9 mouse cellular contexts compared by ENCODE assay signal in the genomic region with DNA sequence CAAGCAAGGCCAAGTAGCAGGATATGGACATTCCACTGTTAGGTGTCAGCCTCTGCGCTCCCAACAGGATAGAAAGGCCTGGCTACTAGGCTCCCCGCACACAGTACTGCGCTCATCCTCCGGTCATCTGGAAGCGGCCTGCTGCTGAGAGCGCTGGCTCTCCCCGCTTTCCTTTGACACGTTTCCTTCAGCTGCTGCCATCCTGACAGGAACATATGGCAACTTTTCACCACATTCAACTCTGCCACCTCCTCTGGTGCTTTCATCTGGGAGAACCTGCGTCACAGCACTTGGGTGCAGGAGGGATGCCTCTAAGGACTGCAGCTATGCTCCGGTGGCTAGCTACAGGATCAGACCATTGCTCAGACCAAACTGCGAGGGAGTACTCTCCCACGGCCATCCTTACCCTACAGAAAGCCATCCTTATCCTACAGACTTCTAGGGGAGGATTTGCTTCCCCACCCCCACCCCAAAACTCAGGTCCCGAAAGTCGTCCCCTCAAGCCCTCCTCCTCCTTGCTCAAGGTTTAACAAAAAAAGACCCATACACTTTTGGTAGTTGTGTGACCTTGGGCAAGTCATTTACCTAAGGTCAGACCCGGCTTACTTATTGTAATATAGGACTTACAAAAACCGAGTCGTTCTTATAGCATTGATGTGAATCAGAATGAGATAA. TPM values are rescaled to one million over a fixed set of nuclear protein-coding genes. Genes with fewer than 3 reads are reported as not detected.
DNase-seq lines count a peak whose midpoint lies in the region; ATAC-seq and TF ChIP-seq lines count a peak whose summit lies in the region.
"Had no signal": no experiment of that assay in that cellular context is flagged by ENCODE, and none has a peak within 500 bp of the region (broad histone marks: within the 10 kb centered on the region; RNA-seq: fewer than 3 reads in every experiment).

No protein-coding gene starts in this region.

- WGBS in forebrain, embryonic 12.5 days = 6% methylated on average over 17 of the region's 17 CpGs
- WGBS in hindbrain, postnatal 0 days = 10% methylated on average over 17 of the region's 17 CpGs
- WGBS in liver, embryonic 15.5 days (ENCODE audit: insufficient replicate concordance) = 6% methylated on average over 17 of the region's 17 CpGs
- 22% methylated on average over 17 of the region's 17 CpGs for WGBS in small intestine, adult 2 months

- no peak overlapping the region for H3K9ac ChIP-seq in ES-Bruce4 (ENCODE audit: low read depth, poor library complexity, severe bottlenecking)
- H3K9ac ChIP-seq in forebrain, embryonic 12.5 days = peak overlapping the region; percentile 52
- no peak overlapping the region for H3K9ac ChIP-seq in hindbrain, postnatal 0 days (replicated peaks; ENCODE audit: low read length)
- no peak overlapping the region for H3K9ac ChIP-seq in liver, embryonic 15.5 days

- no peak for TF ChIP-seq EP300 in ES-Bruce4 (IDR thresholded peaks at IDR 0.05; ENCODE audit: insufficient read depth, low read depth, low read length)

- DNase-seq in adrenal gland, postnatal 36 days = peak; percentile 15 to 51
- DNase-seq in hindbrain, postnatal 0 days (ENCODE audit: low spot score) = peak; percentile 12
- no peak for DNase-seq in thymus, postnatal 10 days (ENCODE audit: low spot score in 2 of 2)

- H3K4me2 ChIP-seq in forebrain, embryonic 12.5 days = peak overlapping the region; percentile 88
- peak overlapping the region; percentile 80 for H3K4me2 ChIP-seq in hindbrain, postnatal 0 days (ENCODE audit: low read depth, low read length)
- H3K4me2 ChIP-seq in liver, embryonic 15.5 days = peak overlapping the region; percentile 79

- TF ChIP-seq POLR2A in ES-Bruce4 (IDR thresholded peaks at IDR 0.05; ENCODE audit: insufficient read depth, low read length) = no peak
- no peak for TF ChIP-seq POLR2A in small intestine, adult 2 months (IDR thresholded peaks at IDR 0.05; ENCODE audit: low read depth, low read length)

- H3K4me1 ChIP-seq in ES-Bruce4 (ENCODE audit: control insufficient read depth, insufficient read depth, low read length) = no peaks in the 10 kb centered on the region
- peaks cover 35% of the 10 kb centered on the region for H3K4me1 ChIP-seq in forebrain, embryonic 12.5 days
- H3K4me1 ChIP-seq in hindbrain, postnatal 0 days (ENCODE audit: insufficient read depth, low read length) = peaks cover 6% of the 10 kb centered on the region; the same call in 1 of the 2 replicates
- H3K4me1 ChIP-seq in liver, embryonic 15.5 days (replicated peaks) = peaks cover 11% of the 10 kb centered on the region; the same call in 1 of the 2 replicates
- no peaks in the 10 kb centered on the region; the same call in 1 of the 2 replicates for H3K4me1 ChIP-seq in small intestine, adult 2 months (ENCODE audit: control insufficient read depth, insufficient read depth, insufficient read length, low read length)

- ATAC-seq in forebrain, embryonic 12.5 days (ENCODE audit: low FRiP score) = no peak
- ATAC-seq in hindbrain, postnatal 0 days = no peak
- no peak for ATAC-seq in liver, embryonic 15.5 days (ENCODE audit: insufficient read depth)
- ATAC-seq in monocyte, adult 5-6 weeks (replicated peaks; ENCODE audit: insufficient number of reproducible peaks, low FRiP score, low TSS enrichment, poor library complexity, severe bottlenecking) = no peak

- no peak overlapping the region for H3K27ac ChIP-seq in ES-Bruce4 (ENCODE audit: insufficient read depth, low read length)
- H3K27ac ChIP-seq in forebrain, embryonic 12.5 days = no peak overlapping the region
- no peak overlapping the region for H3K27ac ChIP-seq in hindbrain, postnatal 0 days
- no peak overlapping the region for H3K27ac ChIP-seq in liver, embryonic 15.5 days (replicated peaks)
- no peak overlapping the region; the same call in 1 of the 2 replicates for H3K27ac ChIP-seq in small intestine, adult 2 months (ENCODE audit: insufficient read depth, low read depth, low read length)

- TF ChIP-seq CTCF in ES-Bruce4 (IDR thresholded peaks at IDR 0.05; ENCODE audit: low read depth, low read length) = no peak
- TF ChIP-seq CTCF in hindbrain, postnatal 0 days (IDR thresholded peaks at IDR 0.05; ENCODE audit: low read depth) = no peak
- no peak for TF ChIP-seq CTCF in small intestine, adult 2 months (IDR thresholded peaks at IDR 0.05; ENCODE audit: extremely low read depth, insufficient read length, insufficient replicate concordance, low read depth, low read length)

- no peaks in the 10 kb centered on the region for H3K27me3 ChIP-seq in ES-Bruce4 (ENCODE audit: control insufficient read depth, insufficient read depth, low read length, poor library complexity, severe bottlenecking)
- H3K27me3 ChIP-seq in forebrain, embryonic 12.5 days = no peaks in the 10 kb centered on the region
- H3K27me3 ChIP-seq in hindbrain, postnatal 0 days (ENCODE audit: insufficient read depth, low read length) = no peaks in the 10 kb centered on the region
- H3K27me3 ChIP-seq in liver, embryonic 15.5 days = peaks cover 57% of the 10 kb centered on the region
- no peaks in the 10 kb centered on the region for H3K27me3 ChIP-seq in small intestine, adult 2 months (ENCODE audit: control insufficient read depth, insufficient read depth, low read length)

- no peaks in the 10 kb centered on the region for H3K9me3 ChIP-seq in ES-Bruce4 (replicated peaks; ENCODE audit: control insufficient read depth, insufficient read depth, low read length, poor library complexity, severe bottlenecking)
- no peaks in the 10 kb centered on the region for H3K9me3 ChIP-seq in forebrain, embryonic 12.5 days
- H3K9me3 ChIP-seq in hindbrain, postnatal 0 days (ENCODE audit: low read length) = no peaks in the 10 kb centered on the region
- H3K9me3 ChIP-seq in liver, embryonic 15.5 days (replicated peaks) = no peaks in the 10 kb centered on the region

- peak overlapping the region; percentile 17 for H3K4me3 ChIP-seq in ES-Bruce4 (ENCODE audit: low read depth, low read length)
- peak overlapping the region; percentile 81 for H3K4me3 ChIP-seq in forebrain, embryonic 12.5 days (replicated peaks)
- H3K4me3 ChIP-seq in hindbrain, postnatal 0 days (ENCODE audit: low read length) = peak overlapping the region; percentile 59
- peak overlapping the region; percentile 64 for H3K4me3 ChIP-seq in liver, embryonic 15.5 days (replicated peaks)
- H3K4me3 ChIP-seq in small intestine, adult 2 months (ENCODE audit: low read depth, low read length) = peak overlapping the region; percentile 72

- H3K36me3 ChIP-seq in ES-Bruce4 (ENCODE audit: control insufficient read depth, insufficient read depth, low read length, poor library complexity, severe bottlenecking) = no peaks in the 10 kb centered on the region
- H3K36me3 ChIP-seq in forebrain, embryonic 12.5 days (replicated peaks) = no peaks in the 10 kb centered on the region
- no peaks in the 10 kb centered on the region for H3K36me3 ChIP-seq in hindbrain, postnatal 0 days (ENCODE audit: insufficient read depth, low read length)
- H3K36me3 ChIP-seq in liver, embryonic 15.5 days (replicated peaks) = no peaks in the 10 kb centered on the region
- no peaks in the 10 kb centered on the region for H3K36me3 ChIP-seq in small intestine, adult 2 months (ENCODE audit: control insufficient read depth, insufficient read depth, low read length)

RNA-seq across cellular contexts. Expression of a gene that starts 2.0 kb away (rescaled TPM):
- polyA plus RNA-seq in ES-Bruce4 (2011; ENCODE audit: insufficient read depth, insufficient read length, low read depth, missing spikeins) = 22.4 and 26.2 TPM in 2 replicates
- 10 to 100 TPM; 12.6 to 41.2 TPM for total RNA-seq in adrenal gland, postnatal 36 days (2021)
- 45.5 and 52.2 TPM in 2 replicates for polyA plus RNA-seq in forebrain, embryonic 12.5 days (2016; fragmentation: Nextera tagmentation; extraction: Ambion mirVana)
- 36.9 and 44.5 TPM in 2 replicates for total RNA-seq in hindbrain, postnatal 0 days (2014; rRNA removed)
- polyA plus RNA-seq in hindbrain, postnatal 0 days (2015; fragmentation: Nextera tagmentation; extraction: Ambion mirVana) = 21.4 and 23.0 TPM in 2 replicates
- polyA plus RNA-seq in liver, embryonic 15.5 days (2015; fragmentation: Nextera tagmentation; extraction: Ambion mirVana) = 1.1 TPM in 2 replicates
- polyA plus RNA-seq in small intestine, adult 2 months (2012; rRNA removed) = 2.5 and 7.0 TPM in 2 replicates
- not detected in 3 replicates for total RNA-seq in monocyte, adult 5-6 weeks (2017)
- total RNA-seq: neutrophil, adult 5-6 weeks had no signal

Comparison
In these comparisons a context has a peak if more than half of its experiments do, and no peak if none do; other contexts are left out.
1. H3K4me3 ChIP-seq: peak in every context shown above with its lines; median percentile 81 in forebrain, embryonic 12.5 days; 72 in small intestine, adult 2 months; 64 in liver, embryonic 15.5 days; 59 in hindbrain, postnatal 0 days; 17 in ES-Bruce4.
2. DNase-seq: peak in adrenal gland, postnatal 36 days (2 of 2) and hindbrain, postnatal 0 days (single experiment); none in thymus, postnatal 10 days (0 of 2).
3. Peak in every context shown above with its lines, with median percentiles within 50 percentile points of each other: H3K4me2 ChIP-seq.